Mouse (Mus musculus) bone marrow macrophage, adult 2 months (primary cell): Measurements from ENCODE around the gene Gm43720.

Source experiments
- CTCF ChIP-seq: IDR thresholded peaks from 2 replicates; pipeline ENCODE4 v1.5.1; 2012; ENCODE audit warnings: low read depth, mild to moderate bottlenecking, low read length, moderate library complexity
- POLR2A ChIP-seq: IDR thresholded peaks from 2 replicates; pipeline ENCODE4 v1.6.1; 2012; ENCODE audit warnings: mild to moderate bottlenecking, low read depth, low read length, borderline replicate concordance

DNA sequence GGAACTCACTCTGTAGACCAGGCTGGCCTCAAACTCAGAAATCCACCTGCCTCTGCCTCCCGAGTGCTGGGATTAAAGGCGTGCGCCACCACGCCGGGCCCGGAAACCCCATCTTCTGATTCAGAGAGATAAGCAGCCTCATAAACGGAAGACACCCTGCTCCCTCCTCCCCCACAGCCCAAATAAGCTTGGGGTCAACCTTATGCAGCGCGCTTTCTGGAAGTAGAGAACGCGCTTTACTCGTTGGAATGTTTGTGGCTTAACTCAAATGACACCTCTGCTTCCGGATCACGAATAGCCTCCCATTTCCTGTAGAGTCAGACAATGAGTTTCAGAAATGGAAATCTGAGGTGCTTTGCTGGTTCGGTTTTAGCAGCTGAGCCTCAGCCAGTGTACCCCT, 1.1 kb upstream of the Gm43720 start:
- TF ChIP-seq CTCF (no peak), POLR2A (no peak)
